Mouse (Mus musculus) ovary, postnatal 10 days (tissue): ENCODE results near the gene Phlpp2.

Experiments
- DNase-seq: peaks from one replicate; pipeline ENCODE4 v3.0.0; 2022; ENCODE audit warnings: low spot score

The Phlpp2 gene

DNA sequence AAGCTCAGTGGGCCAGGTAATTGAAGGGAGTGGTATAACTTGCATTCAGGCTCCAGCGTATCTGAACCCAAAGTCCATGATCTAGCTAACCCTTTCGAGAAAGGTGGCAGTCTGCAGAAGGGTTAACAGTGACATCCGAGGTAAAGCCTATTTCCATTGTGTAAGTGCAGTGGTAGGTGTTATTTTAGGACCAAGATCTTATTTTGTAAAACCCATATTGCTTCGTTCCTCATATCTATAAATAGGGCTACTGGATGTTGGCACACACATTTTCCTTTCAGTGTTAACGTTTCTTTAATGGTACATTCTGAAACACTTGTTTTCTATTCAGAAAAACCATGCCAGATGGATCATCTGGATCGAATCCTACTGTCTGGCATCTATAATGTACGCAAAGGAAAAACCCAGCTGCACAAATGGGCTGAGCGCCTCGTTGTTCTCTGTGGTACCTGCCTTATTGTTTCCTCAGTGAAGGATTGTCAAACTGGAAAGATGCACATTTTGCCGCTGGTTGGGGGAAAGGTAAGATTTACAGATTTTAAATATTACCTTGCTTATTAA lies 35.6 kb downstream of the Phlpp2 start:
- no peak for DNase-seq

DNA sequence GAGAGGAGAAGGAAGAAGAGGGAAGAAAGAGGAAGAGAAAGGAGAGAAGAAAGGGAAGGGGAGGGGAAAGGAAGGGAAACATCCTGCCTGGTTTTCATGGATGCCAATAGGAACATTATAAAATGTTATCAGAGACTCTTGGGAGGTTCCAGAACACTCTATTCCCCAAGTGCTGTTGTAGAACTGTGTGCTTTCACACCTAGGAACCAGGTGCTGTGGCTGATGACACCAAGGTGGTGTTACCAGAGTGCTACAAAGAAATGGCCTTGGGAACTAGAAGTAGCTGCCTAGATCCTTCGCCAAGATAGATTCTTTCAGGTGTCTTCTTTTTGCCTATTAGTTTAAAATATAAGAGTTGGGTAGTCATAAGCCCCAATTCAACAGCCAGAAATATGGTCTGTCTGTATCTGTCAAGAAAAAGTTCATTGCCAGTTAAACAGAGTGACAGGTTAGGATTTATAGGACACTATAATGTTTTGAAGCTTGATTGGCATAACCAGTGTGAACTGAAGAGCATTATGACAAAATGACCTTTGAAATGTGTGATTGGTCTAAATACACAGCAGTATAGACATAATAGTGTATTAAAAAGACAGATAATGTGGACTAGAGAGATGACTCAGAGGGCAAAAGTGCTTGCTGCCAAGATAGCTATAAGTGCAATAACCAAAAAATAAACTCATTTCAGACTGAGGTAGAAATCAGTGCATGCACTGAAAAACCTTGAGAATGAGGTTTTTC lies 36.8 kb downstream of the Phlpp2 start:
- DNase-seq = no peak

DNA sequence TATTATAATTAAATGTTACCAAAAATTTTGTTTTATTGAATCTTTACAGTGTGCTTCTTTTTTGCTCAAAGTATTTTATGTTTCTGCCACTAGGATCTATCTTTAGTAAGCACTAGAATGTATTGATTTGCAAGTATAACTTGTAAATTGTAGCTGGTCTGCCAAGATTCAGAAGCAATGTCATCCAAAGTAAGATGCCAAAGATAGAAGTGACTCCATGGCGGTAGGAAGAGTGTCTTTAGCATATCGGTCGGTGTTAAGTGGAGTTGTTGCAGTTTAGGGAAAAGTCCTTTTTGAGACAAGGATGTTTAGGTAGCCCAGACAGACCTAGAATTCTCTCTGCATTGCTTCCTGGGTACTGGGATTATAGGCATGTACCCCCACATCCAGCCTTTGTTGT lies 38.6 kb downstream of the Phlpp2 start:
- DNase-seq = no peak

DNA sequence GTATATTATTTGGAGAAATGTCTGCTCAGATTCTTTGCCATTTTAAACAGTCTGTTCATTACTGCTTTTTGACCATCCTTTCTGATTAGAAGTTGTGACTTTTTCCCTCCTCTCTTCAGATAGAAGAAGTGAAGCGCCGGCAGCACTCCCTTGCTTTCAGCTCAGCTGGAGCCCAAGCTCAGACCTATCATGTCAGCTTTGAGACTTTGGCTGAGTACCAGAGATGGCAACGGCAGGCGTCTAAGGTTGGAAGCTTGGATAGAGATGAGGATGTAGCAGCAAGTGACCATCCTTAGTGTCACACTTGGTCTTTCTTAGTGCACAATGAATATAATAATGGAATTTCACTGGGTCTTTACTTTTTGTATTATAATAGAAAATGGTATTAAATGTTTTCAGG lies 39.0 kb downstream of the Phlpp2 start:
- DNase-seq = no peak

DNA sequence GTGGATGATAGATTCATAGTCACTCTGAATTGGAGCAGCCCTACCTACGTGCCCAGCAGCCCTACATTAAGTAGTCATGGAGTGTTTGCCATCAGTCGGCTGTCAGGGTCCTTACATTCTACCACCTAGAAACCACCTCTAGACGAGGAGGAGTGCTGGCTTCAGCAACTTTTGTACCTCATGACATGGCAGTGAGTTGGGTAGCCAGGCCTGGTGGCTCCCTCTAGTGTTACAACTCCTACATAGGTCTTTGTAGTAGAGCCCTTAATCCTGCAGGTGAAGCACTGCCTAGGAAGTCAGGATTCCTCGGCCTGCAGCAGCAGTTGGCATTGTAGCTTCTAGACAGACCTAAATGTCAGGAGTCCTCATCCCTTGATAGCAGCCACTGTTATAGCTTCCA lies 48.9 kb downstream of the Phlpp2 start:
- no peak for DNase-seq

DNA sequence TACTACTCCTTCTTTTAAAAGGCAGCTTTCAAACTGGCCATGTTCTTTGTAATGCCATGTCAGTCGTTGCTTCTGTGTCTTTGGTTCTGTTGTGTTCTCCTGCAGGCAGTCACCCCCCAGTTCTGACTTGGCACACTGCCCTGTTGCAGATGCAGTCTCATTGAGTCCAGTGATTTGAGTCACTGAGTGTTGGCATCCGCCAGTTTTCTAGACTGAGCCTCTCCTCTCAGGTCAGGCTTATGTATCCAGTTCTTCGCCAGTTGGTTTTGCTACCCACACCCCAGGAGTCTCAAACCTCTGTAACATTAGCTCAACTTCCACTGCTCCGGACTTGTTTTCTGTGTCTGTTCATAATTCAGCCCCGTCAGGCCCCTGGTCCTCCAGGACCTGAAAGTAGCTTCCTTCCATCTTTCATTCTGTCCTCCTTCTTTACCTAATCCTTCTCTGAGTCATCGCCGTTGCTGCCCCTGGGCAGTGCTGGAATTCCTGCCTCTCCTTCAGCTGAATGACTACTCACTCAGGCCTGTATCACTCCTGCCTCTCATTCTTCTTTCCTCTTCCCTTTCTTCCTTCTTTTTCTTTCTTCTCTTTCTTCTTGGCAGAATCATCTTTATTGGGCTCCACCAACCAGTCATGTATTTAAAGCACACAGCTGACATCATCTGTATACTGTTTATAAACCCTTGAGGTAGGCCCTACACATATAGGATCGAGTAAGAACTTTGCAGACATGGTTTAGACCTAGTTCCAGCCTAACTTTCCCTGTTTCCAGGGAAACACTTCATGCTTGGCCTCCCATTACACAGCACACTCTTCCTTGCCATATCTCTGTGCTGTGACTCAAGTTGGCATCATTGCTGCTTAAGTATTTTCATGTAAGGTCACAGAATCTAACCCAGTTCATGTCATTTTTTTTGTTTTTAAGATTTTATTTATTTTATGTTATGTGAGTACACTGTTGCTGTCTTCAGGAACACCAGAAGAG lies 52.4 kb downstream of the Phlpp2 start:
- DNase-seq = no peak

DNA sequence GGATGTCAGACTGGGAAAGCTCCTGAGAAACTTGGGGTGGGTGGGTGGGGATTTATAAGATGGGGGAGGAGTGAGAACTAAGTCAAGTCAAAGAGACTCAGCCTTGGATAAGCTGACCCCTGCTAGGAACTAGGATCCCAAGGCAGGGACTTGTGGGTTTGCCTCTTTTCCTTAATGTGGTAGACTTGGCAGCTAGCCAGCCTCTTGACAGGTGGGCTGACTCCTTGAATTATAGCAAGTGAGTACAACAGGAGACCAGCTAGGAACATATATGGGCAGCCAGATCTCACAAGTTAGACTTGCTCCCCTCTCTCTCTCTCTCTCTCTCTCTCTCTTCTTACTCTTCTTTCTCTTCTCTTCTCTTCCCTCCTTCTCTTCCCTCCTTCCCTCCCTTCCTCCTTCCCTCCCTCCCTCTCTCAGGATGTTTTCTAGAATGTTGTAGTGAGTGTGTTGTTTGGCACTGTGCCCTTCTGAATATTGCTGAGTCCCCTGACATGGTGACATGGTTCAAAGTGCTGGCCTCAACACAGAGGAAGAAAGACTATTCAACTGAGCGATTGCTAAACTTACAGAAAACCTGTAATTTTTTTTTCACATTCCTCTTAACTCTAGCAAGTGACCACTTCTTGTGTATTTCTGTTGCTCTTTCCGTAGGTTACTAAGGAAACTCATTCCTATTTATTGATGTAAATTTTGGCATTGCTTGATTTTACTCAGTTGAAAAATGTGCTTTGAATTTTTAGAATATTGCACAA lies 73.4 kb downstream of the Phlpp2 start:
- no peak for DNase-seq

DNA sequence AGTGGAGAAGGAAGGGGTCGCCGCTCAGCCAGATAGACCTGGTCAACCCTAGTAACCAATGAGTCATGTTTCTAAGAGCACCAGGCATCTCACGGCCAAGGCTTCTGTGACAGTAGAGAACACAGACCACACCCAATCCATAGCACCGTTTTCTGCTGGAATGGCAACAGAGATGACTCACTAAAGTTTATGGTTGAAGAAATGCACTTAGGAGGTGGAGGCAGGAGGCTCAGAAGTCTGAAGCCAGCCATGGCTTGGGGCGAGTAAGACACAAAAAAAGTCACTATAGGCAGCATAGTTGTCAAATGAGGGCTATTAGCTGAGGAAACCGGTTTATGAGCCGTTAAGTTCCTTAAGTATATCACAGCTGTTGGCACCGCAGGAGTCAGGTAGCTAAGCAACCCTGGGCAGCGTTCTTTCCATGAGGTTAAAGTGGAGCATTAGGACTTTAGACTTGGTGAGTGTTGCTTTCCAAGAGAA lies 76.9 kb downstream of the Phlpp2 start:
- no peak for DNase-seq

DNA sequence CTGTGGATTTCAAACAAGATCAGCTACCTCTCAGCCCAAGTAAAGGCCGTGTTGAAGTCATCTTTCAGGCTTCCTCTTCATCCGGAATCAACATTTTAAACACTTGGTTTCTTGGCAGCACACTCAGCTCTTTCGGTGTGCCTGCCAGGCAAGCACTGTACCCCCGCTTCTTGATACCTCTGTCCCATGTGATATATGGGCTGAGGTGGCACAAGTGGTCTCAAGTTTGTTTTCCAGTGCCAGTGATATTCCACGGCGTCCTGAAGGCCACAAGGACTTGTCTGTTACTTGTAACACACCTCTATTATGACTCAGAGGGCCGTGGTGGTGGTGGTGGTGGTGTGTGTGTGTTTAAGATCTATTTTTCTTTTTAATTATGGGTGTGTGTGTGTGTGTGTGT lies 77.4 kb downstream of the Phlpp2 start:
- DNase-seq = no peak

DNA sequence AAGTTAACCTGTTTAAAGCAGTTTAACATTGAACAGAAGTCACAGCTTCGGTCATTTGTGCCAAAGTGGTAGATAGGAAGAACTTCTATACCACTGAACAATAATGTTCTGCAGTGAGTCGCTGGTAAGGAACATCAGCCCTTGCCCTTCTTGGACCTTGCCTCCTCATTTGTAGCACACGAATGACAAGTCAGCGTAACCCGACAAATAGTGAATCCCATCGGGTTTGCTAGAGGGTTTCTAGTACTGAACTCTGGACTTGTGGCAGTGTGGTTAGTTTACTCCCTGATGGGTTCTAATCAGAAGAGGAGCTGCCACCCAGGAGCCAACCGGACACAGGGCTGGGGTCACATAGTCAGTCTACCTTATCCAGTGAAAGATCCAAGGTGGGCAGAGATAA lies 77.9 kb downstream of the Phlpp2 start:
- no peak for DNase-seq

DNA sequence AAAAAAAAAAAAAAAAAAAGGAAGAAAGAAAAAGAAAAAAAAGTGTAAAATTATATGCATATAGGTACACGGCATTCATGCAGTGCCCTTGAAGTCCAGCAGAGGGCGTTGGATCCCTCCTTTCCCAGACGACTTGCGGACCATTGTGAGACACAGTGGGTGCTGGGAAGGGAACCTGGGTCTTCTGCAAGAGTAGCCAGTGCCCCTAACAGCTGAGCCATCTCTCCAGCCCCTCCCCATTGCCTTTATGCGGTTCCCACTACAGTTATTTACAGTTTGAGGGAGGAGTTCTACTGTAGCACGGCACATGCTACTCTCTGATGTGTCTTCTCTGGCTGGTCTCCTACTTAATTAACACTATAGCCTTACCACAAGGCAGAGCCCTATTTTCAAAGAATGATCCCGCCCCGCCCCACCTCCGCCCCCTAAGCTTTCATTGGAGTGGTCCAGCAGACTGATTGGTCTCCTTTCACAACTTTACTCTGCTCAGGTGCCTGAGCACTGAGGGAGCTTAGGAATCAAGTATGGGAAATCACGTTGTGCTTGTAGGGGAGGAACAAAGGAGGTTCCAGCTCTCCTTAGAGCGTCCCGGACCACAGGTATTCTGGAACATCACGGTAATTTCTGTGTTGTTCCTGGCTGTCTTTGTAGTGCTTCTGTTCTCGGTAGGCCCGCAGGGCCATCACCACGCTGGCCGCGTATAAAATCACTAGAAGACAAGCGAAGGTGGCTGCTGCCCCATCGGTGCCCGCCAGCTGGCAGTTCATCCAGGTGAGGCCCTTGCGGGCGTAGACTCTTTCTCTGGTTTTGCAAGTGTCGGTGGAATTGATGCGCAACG lies 79.3 kb downstream of the Phlpp2 start:
- DNase-seq = no peak

DNA sequence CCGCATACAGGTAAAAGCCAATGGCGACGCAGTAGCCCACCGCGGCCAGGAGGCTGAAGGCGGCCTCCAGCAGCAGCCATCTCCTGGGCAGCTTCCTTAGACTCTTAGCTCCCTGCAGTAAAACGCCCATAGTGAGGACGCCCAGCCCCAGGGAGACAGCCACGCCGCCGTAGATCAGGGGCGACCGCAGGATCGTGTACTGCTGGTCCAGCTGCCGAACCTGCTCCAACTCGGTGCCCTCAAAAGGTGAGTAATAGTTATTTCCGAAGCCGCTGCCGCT lies 79.9 kb downstream of the Phlpp2 start:
- DNase-seq = no peak

DNA sequence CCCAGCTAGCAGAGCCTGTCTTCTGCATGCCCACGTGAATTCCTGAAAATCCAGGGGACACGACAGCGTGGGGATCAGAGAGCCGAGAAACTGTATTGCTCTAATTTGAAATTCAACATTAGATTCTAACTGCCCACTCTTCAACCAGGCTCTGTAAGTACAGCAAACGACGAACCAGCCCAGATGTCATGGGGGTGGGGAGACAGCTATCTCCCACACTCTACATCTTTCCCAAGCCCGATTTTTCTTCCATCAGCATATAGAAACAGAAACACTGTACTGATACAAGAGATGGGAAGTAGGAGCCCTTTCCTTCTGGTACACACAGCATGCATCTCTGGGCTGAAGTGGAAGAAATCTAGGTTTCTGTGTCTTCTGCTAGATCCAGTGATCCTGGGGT lies 83.8 kb downstream of the Phlpp2 start:
- DNase-seq = no peak

DNA sequence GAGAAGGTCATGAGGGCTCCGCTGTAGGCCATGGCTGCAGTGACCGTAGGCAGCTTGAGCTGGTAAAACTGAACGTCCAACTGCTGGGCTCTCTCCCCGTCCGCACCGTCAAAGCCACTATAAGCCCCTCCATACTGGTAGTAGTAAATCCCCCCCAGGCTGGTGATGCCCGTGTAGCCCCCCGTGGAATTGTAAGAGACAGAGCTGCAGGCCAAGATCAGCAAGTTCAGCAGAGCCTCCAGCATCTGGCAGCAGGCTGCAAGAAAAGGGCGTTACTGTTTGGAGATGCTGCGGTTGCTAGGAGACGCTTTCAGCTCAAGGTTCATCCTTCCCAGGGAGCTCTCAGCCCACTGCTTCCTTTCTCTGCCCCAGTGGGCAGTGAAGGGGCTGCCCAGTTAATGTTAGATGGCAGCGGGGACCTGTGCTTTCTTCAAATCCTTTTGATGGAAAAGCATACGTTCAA lies 86.2 kb downstream of the Phlpp2 start:
- DNase-seq = no peak

DNA sequence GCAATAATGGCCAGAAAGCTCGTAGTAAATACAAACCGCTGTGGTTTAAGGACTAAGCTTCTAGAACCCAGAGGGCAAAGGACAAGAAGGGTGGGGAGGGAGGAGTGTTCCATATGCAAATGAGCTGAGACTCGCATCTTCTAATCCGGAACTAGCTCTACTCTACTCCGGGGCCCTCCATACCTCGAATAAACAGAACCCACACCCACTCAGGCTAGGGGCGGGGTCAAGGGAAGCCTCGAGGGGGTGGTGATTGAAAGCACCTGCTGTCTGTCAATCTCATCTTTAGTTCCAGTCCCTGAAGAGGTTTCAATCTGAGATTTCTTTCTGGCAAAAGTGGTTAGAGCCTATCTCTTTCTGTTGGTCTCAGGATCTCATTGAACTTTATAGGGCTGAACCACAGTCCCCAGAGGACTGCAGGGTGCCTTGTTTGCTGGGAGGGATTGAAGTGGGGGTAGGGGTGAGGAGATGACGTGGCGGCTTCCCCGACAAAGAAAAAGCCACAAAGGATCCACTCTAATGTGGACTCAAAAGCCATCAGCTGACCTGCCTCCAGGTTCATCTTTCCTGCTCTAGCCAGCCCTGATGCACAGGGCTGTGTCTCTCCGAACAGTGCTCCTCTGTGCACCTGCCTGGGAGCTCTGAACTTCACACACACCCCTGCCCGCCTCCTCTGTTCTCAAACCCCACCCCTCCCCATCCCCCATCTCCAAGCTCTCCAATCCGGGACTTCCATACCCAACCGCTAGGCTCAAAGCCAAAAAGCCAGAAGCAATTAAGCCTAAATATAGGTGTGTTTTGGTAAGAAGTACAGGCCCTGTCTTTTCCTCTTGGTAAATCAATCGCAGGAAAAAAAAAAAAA lies 89.1 kb downstream of the Phlpp2 start:
- no peak for DNase-seq

DNA sequence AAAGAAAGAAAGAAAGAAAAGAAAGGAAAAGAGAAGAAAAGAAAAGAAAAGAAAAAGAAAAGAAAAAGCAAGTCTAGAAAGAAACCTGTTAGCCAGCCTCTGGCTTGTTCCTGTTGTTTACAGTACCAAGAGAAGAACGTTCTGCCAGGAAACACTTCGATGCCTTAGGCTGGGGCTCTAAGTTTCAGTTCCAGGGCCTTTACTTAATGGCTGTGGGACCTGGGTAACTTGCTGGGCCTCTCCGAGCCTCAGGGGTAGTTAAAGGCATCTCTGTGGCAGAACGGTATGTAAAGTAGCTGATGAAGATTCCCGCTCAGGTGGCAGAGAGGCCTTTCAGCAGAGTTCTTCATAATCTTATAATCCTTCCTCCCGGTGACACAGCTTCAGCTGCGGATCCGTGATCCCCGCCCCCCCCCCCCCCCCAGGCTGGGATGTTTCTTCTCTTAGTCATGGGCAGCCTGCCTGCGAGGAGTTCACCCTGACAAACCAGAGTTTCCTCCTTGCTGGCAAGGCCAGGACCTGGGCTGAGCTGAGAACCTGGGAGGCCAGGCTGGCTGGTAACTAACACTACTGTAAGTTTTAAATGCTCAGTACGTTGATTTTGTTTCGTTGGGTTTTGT lies 89.8 kb downstream of the Phlpp2 start:
- no peak for DNase-seq

DNA sequence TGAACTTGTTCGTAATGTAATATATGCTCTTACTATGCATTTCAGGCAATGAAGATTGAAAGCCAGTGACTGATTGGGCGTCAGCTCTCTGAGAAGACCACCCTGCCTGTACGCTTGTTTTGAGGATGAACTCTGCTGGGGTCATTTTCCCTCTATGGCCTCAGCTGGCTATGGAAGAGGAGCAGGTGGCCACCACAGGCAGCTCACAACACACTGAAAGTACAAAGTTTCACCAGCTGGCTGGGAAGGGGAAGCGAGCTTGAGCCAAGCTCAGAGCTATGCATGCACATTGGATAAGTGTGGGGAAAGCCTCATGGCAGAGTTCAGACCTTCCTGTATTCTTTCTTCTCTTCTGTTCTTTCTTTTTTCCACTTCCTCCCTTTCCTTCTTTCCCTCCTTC lies 90.8 kb downstream of the Phlpp2 start:
- DNase-seq = no peak

DNA sequence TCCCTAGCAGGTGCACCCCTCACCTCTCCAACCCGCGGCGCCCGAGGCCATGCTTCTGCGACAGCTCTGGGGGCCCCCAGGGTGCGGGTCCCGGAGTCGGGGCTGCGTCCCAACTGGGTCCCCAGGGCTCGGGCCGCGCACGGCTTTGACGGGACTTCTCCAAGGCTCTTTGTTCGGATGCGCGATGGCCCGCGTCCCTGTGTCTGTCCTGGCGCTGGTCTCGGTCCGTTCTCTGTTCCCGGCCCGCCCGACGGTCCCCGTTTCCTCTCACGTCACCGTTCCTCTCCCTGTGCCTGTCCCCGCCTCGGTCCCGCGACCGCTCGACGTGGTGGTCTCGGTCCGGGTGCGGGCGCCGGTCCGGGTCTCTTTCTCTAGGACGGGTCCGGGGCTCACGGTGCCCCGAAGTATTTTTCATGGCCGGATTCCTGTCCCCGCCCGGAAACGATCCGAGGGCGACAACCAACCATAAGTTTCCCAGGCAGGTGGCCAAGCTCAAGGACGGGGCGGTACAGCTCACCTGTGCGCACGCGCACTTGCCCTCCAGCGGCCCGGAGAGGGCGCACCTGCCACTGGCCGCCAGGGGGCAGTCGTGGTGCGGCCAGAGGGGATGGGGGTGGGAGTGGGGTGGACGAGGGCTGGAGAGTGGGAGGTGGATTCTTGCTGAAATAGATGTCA lies 93.5 kb downstream of the Phlpp2 start, which contains the start of gene Marveld3:
TSS of gene Marveld3 (minus strand) at position 511 of the 675 bp plus-strand sequence.
- peak; percentile 29 for DNase-seq

DNA sequence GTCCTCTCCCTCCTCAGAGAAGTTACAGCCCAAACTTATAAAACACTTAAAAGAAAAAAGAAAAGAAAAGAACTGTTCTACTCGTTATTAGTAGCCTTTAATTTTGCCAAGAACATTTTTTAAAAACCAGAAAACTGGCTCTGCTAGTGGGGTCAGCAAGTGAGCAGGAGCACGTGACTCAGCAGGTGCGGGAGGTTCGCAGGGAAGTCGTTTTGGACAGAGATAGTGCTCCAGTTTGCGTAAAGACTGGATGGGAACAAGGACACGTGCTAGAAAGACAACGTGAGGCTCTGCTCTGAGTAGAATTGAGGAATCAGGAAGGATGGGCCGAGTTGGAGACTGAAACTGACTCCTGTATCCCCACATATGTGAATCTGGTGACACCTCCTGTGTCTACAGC lies 94.6 kb downstream of the Phlpp2 start:
- DNase-seq = no peak
